Mouse (Mus musculus): ENCODE measurements around the gene Gm14326. TPM values are rescaled to one million over a fixed set of nuclear protein-coding genes. Genes with fewer than 3 reads are reported as not detected.

Gm14326 gene
- 7.3 TPM for polyA plus RNA-seq (2017; shearing (Covaris generic))

DNA sequence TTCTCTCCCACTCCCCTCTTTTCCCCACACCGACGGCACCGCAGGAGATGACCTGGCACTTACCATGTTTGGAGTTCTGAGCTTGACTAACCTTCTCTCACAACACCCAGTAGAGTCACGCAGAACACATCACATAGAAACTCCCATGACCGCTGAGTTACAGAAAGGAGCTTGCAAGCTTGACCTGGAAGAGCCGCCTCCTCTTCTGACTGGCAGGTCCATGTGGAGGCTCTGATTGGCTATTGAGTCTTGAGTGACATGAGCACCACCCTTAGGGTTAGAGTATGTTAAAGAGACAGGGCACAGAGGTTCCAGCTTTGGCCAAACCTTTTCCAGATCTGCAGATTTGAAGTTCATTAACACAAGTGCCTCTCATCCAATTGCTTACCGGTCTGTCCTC is at the start of gene Gm14326:
Gene Gm14326 (minus strand): TSS at position 153 of the 400 bp plus-strand sequence.

GRCm38 (mm10) chr2:177925563-177926103 is 31.5 kb downstream of the Gm14326 start, which contains the start of gene Zfp972:
TSS of gene Zfp972 (minus strand) at chr2:177925613.

GRCm38 (mm10) chr2:177897046-177897578 is 60.0 kb downstream of the Gm14326 start, which contains the start of gene Gm14327:
TSS of gene Gm14327 (plus strand) at chr2:177897096.

Other genes with a start within 250 kb of the Gm14326 start
- gene Gm14322, start 198.0 kb downstream of the Gm14326 start, polyA plus RNA-seq (2017; shearing (Covaris generic)), result 0.55 TPM
- 9.1 TPM for gene Gm14325, start 117.0 kb downstream of the Gm14326 start, polyA plus RNA-seq (2017; shearing (Covaris generic))
- gene Gm14327, start 60.2 kb downstream of the Gm14326 start, polyA plus RNA-seq (2017; shearing (Covaris generic)), result 3.5 TPM
- gene Zfp972, start 31.7 kb downstream of the Gm14326 start, polyA plus RNA-seq (2017; shearing (Covaris generic)), result not detected
- gene Zfp971, start 66.0 kb upstream of the Gm14326 start, polyA plus RNA-seq (2017; shearing (Covaris generic)), result 7.4 TPM
- 5.5 TPM for gene Zfp931, start 121.2 kb upstream of the Gm14326 start, polyA plus RNA-seq (2017; shearing (Covaris generic))
- gene Phactr3, start 161.7 kb upstream of the Gm14326 start, polyA plus RNA-seq (2017; shearing (Covaris generic)), result 0.18 TPM

All from effector memory CD4-positive, alpha-beta T cell, adult 7 months (primary cell).